Mouse (Mus musculus): Measurements from ENCODE around the gene Fam208a.
A peak's percentile ranks its signal among the peaks of the same experiment; 100 is the strongest.

The Fam208a gene

GRCm38 (mm10) chr14:27420816-27421215 is 7.8 kb upstream of the Fam208a start:
- DNase-seq (ENCODE audit: low spot score): no peak

DNA sequence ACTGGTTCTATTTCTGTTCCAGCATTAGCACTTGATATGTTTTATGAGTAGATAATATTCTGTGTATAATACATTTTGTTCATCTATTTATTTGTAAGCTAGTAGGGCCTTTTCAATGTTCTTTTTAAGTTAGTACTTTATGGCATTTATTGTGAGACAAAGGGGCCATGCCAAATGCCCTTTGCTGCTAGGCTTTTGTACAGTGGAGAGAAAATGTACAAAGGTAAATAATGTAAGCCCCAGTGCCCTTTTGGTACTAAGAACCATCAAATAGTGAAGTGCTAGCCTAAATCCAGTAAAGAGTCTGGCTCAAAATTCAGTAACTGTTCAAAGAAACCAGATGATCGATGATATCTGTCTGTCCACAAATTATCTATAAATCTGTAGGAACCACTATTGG is 6.3 kb upstream of the Fam208a start:
- DNase-seq (ENCODE audit: low spot score): no peak

- peak; percentile 85 for DNase-seq (ENCODE audit: low spot score)
These were observed 508 bp downstream of the Fam208a start for GRCm38 (mm10) chr14:27428973-27429711.

GRCm38 (mm10) chr14:27430280-27430679 is 1.6 kb downstream of the Fam208a start:
- no peak for DNase-seq (ENCODE audit: low spot score)

GRCm38 (mm10) chr14:27432064-27432463 is 3.4 kb downstream of the Fam208a start:
- no peak for DNase-seq (ENCODE audit: low spot score)

GRCm38 (mm10) chr14:27436116-27436515 is 7.5 kb downstream of the Fam208a start:
- no peak for DNase-seq (ENCODE audit: low spot score)

- DNase-seq (ENCODE audit: low spot score): no peak
These were observed 8.2 kb downstream of the Fam208a start for GRCm38 (mm10) chr14:27436826-27437225.

- no peak for DNase-seq (ENCODE audit: low spot score)
These were observed 12.3 kb downstream of the Fam208a start for GRCm38 (mm10) chr14:27440921-27441320.

DNA sequence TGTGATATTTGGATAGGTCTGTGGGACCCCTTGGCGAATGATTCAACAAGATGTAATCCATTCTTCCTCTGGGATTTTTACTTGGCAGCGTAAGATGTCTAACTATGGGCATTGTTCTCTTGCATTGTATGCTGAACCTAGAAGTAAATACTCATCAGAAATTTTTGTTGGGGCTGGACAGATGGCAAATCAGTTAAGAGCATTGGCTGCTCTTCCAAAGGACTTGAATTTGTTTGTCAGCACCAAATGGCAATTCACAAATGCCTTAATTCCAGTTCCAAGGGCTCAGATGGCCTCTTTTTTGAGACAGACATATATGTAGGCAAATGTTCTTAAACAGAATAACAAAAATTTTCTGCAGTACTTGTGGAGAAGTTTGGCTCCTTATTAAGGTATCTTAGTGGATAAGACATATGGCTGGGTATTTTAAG is 16.2 kb downstream of the Fam208a start:
- DNase-seq (ENCODE audit: low spot score): no peak

GRCm38 (mm10) chr14:27446963-27447362 is 18.3 kb downstream of the Fam208a start:
- no peak for DNase-seq (ENCODE audit: low spot score)

- DNase-seq (ENCODE audit: low spot score): no peak
These were observed 62.8 kb downstream of the Fam208a start for GRCm38 (mm10) chr14:27491399-27491798.

GRCm38 (mm10) chr14:27493516-27493915 is 64.9 kb downstream of the Fam208a start:
- peak; percentile 50 for DNase-seq (ENCODE audit: low spot score)

DNA sequence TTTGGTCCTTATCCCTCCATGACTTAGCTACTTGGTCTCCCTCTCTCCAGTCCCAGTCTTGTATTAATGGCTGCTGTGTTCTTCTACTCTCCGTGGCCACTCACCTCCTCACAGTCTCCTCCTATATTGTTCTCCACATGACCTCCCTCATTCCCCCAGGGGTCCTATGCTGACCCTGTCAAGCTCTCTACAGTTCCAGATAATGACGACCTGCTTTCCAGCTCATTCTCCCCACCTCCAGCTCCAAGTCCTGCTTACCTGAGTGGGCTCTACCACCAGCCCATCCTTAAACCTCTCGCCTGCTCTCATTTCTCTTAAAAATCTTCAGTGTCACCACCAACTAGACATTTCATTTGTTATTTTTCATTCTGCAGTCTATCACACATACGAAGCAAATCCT is 72.5 kb downstream of the Fam208a start:
- no peak for DNase-seq (ENCODE audit: low spot score)

DNA sequence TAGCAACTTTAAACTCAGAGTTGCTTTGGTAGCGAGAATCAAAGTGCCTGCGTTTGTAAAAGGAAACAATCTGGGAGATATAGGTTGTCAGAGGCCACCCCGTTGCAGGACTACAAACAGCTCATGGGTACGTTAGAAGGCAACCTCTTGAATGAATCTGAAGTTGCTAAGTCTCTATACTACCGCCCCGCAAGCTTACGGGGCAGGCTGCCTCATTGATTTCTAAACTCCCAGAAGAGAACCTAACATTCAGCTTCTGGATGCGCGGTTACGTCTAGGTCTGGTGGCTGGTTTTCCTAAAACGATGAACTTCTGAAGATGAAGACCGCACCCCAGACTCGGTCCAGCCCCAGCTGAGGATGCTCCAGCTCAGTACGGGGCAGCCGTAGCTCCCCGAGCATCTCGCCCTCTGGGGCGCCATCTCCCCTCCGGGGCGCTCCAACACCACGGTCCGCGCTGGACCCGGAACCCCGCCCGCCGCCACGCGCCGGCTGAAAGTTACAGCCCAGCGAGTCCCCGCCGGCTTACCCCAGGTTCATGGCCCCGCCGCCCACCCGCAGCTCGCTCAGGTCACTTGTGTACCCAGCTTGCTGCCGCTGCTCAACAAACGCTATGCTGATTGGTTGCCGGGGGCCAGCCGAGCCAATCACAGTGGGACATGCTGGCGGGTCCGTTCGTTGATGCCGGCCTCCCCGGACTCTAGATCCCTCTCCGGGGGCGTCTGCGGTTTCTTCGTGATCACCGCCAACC is 79.4 kb downstream of the Fam208a start, which contains the start of gene Ccdc66:
Gene Ccdc66, minus strand, starts transcription at position 567 of the 750 bp plus-strand sequence.
- peak; percentile 98 for DNase-seq (ENCODE audit: low spot score)

GRCm38 (mm10) chr14:27508644-27509301 is 80.1 kb downstream of the Fam208a start:
- no peak for DNase-seq (ENCODE audit: low spot score)

DNA sequence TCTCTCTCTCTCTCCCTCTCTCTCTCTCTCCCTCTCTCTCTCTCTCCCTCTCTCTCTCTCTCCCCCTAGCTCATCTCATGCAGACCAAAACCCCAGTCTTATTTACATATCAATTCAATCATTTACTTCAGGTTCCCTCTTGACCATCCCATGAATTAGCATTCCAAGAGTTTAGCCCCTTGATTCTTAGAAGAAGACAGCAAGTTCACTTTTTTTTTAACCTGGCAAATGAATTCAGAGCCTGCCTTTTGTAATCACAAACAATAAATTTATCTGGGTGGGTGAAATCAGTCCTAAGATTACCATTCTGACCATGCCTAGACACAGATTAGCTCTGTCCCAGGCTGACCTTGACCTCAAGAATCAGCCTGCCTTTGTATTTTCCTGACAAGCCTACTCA is 95.9 kb downstream of the Fam208a start:
- no peak for DNase-seq (ENCODE audit: low spot score)
